Mouse (Mus musculus): ENCODE results near the gene Zfp593. TPM values are rescaled to one million over a fixed set of nuclear protein-coding genes. Genes with fewer than 3 reads are reported as not detected.

Zfp593 gene
- polyA plus RNA-seq, 1 experiment = 7.2 TPM

GRCm38 (mm10) chr4:134268102-134268655, 22.8 kb upstream of the Zfp593 start:
- H3K27ac ChIP-seq (ENCODE audit: insufficient read depth, low read depth, low read length) = no peak overlapping the region
- H3K4me1 ChIP-seq (ENCODE audit: control insufficient read depth, insufficient read depth, insufficient read length, low read length) = no peaks in the 10 kb centered on the region
- no peaks in the 10 kb centered on the region for H3K36me3 ChIP-seq (ENCODE audit: control insufficient read depth, insufficient read depth, low read length)
- WGBS = 83% methylated on average over 19 of the region's 19 CpGs
- TF ChIP-seq CTCF (IDR thresholded peaks at IDR 0.05; ENCODE audit: extremely low read depth, insufficient read length, insufficient replicate concordance, low read depth, low read length) (no peak), POLR2A (IDR thresholded peaks at IDR 0.05; ENCODE audit: low read depth, low read length) (no peak)
- no peaks in the 10 kb centered on the region for H3K27me3 ChIP-seq (ENCODE audit: control insufficient read depth, insufficient read depth, low read length)
- H3K4me3 ChIP-seq (ENCODE audit: low read depth, low read length) = no peak overlapping the region

GRCm38 (mm10) chr4:134265860-134266585, 20.6 kb upstream of the Zfp593 start:
- H3K27me3 ChIP-seq (ENCODE audit: control insufficient read depth, insufficient read depth, low read length) = no peaks in the 10 kb centered on the region
- TF ChIP-seq CTCF (IDR thresholded peaks at IDR 0.05; ENCODE audit: extremely low read depth, insufficient read length, insufficient replicate concordance, low read depth, low read length) (no peak), POLR2A (IDR thresholded peaks at IDR 0.05; ENCODE audit: low read depth, low read length) (no peak)
- no peak overlapping the region for H3K27ac ChIP-seq (ENCODE audit: insufficient read depth, low read depth, low read length)
- H3K36me3 ChIP-seq (ENCODE audit: control insufficient read depth, insufficient read depth, low read length) = no peaks in the 10 kb centered on the region
- WGBS = 77% methylated on average over 9 of the region's 9 CpGs
- no peaks in the 10 kb centered on the region for H3K4me1 ChIP-seq (ENCODE audit: control insufficient read depth, insufficient read depth, insufficient read length, low read length)
- H3K4me3 ChIP-seq (ENCODE audit: low read depth, low read length) = peak overlapping the region; percentile 29; the same call in 1 of the 2 replicates

GRCm38 (mm10) chr4:134263191-134263590, 17.8 kb upstream of the Zfp593 start:
- TF ChIP-seq POLR2A (IDR thresholded peaks at IDR 0.05; ENCODE audit: low read depth, low read length) (no peak), CTCF (IDR thresholded peaks at IDR 0.05; ENCODE audit: extremely low read depth, insufficient read length, insufficient replicate concordance, low read depth, low read length) (peak; percentile 92)
- Histone ChIP-seq H3K27me3 (ENCODE audit: control insufficient read depth, insufficient read depth, low read length) (no peaks in the 10 kb centered on the region), H3K27ac (ENCODE audit: insufficient read depth, low read depth, low read length) (no peak overlapping the region), H3K4me1 (ENCODE audit: control insufficient read depth, insufficient read depth, insufficient read length, low read length) (no peaks in the 10 kb centered on the region), H3K36me3 (ENCODE audit: control insufficient read depth, insufficient read depth, low read length) (no peaks in the 10 kb centered on the region), H3K4me3 (ENCODE audit: low read depth, low read length) (no peak overlapping the region)
- WGBS = 21% methylated on average over 6 of the region's 6 CpGs

GRCm38 (mm10) chr4:134258354-134258753, 13.0 kb upstream of the Zfp593 start:
- peaks cover 7% of the 10 kb centered on the region for H3K27me3 ChIP-seq (ENCODE audit: control insufficient read depth, insufficient read depth, low read length)
- TF ChIP-seq CTCF (IDR thresholded peaks at IDR 0.05; ENCODE audit: extremely low read depth, insufficient read length, insufficient replicate concordance, low read depth, low read length) = no peak
- no peaks in the 10 kb centered on the region for H3K4me1 ChIP-seq (ENCODE audit: control insufficient read depth, insufficient read depth, insufficient read length, low read length)
- H3K27ac ChIP-seq (ENCODE audit: insufficient read depth, low read depth, low read length) = no peak overlapping the region
- H3K4me3 ChIP-seq (ENCODE audit: low read depth, low read length) = no peak overlapping the region
- WGBS = 40% methylated on average over 11 of the region's 11 CpGs
- H3K36me3 ChIP-seq (ENCODE audit: control insufficient read depth, insufficient read depth, low read length) = no peaks in the 10 kb centered on the region

GRCm38 (mm10) chr4:134257198-134258009, 12.0 kb upstream of the Zfp593 start:
- H3K27ac ChIP-seq (ENCODE audit: insufficient read depth, low read depth, low read length) = no peak overlapping the region

GRCm38 (mm10) chr4:134256407-134257197, 11.2 kb upstream of the Zfp593 start:
- peaks cover 24% of the 10 kb centered on the region for H3K27me3 ChIP-seq (ENCODE audit: control insufficient read depth, insufficient read depth, low read length)
- 0 out of 2 replicates have a peak overlapping the region, but pooled peaks have one; percentile 36 for H3K27ac ChIP-seq (ENCODE audit: insufficient read depth, low read depth, low read length)
- peaks cover 6% of the 10 kb centered on the region for H3K4me1 ChIP-seq (ENCODE audit: control insufficient read depth, insufficient read depth, insufficient read length, low read length)
- TF ChIP-seq CTCF (IDR thresholded peaks at IDR 0.05; ENCODE audit: extremely low read depth, insufficient read length, insufficient replicate concordance, low read depth, low read length) = no peak
- no peak for TF ChIP-seq POLR2A (IDR thresholded peaks at IDR 0.05; ENCODE audit: low read depth, low read length)
- peak overlapping the region; percentile 15; the same call in 1 of the 2 replicates for H3K4me3 ChIP-seq (ENCODE audit: low read depth, low read length)
- no peaks in the 10 kb centered on the region for H3K36me3 ChIP-seq (ENCODE audit: control insufficient read depth, insufficient read depth, low read length)
- 72% methylated on average over 19 of the region's 19 CpGs for WGBS

More at GRCm38 (mm10) chr4:134257198-134258009, 12.0 kb upstream of the Zfp593 start:
- H3K4me1 ChIP-seq (ENCODE audit: control insufficient read depth, insufficient read depth, insufficient read length, low read length) = no peaks in the 10 kb centered on the region
- no peak overlapping the region for H3K4me3 ChIP-seq (ENCODE audit: low read depth, low read length)
- 69% methylated on average over 11 of the region's 11 CpGs for WGBS
- TF ChIP-seq POLR2A (IDR thresholded peaks at IDR 0.05; ENCODE audit: low read depth, low read length) = no peak
- TF ChIP-seq CTCF (IDR thresholded peaks at IDR 0.05; ENCODE audit: extremely low read depth, insufficient read length, insufficient replicate concordance, low read depth, low read length) = no peak
- no peaks in the 10 kb centered on the region for H3K36me3 ChIP-seq (ENCODE audit: control insufficient read depth, insufficient read depth, low read length)
- peaks cover 16% of the 10 kb centered on the region for H3K27me3 ChIP-seq (ENCODE audit: control insufficient read depth, insufficient read depth, low read length)

All from small intestine, adult 2 months (tissue).